Mouse (Mus musculus) stomach, embryonic 14.5 days (tissue): Measurements from ENCODE around the gene Smpd2. TPM values are rescaled to one million over a fixed set of nuclear protein-coding genes. Genes with fewer than 3 reads are reported as not detected.
A peak's percentile ranks its signal among the peaks of the same experiment; 100 is the strongest.

Experiments
- ATAC-seq: fragments of 200-750 bp; cut with Nextera tagmentation; 2 replicates; pipeline ENCODE4 v1.8.0; 2017; ENCODE audit warnings: low read depth, moderate TSS enrichment; ENCODE audit not compliant: insufficient number of reproducible peaks, insufficient read depth, low FRiP score
- H3K27ac ChIP-seq: fragments of 300-500 bp; sonication (generic); 2 replicates; pipeline ENCODE4 v1.5.1; 2014; ENCODE audit warnings: mild to moderate bottlenecking, low read length, moderate library complexity, mixed read lengths
- H3K27me3 ChIP-seq: fragments of 300-500 bp; sonication (generic); 2 replicates; pipeline ENCODE4 v1.6.1; 2014; ENCODE audit warnings: low read length, control low read depth, mixed read lengths; ENCODE audit not compliant: control insufficient read depth, insufficient read depth
- H3K36me3 ChIP-seq: fragments of 300-500 bp; sonication (generic); 2 replicates; pipeline ENCODE4 v1.6.1; 2014; ENCODE audit warnings: mild to moderate bottlenecking, control low read depth, low read length, moderate library complexity, mixed read lengths; ENCODE audit not compliant: control insufficient read depth, insufficient read depth
- H3K4me1 ChIP-seq: fragments of 300-500 bp; sonication (generic); 2 replicates; pipeline ENCODE4 v1.6.1; 2014; ENCODE audit warnings: low read length, control low read depth, mixed read lengths; ENCODE audit not compliant: control insufficient read depth, insufficient read depth
- H3K4me2 ChIP-seq: fragments of 300-500 bp; sonication (generic); replicated peaks from 2 replicates; pipeline ENCODE4 v1.6.1; 2014; ENCODE audit warnings: low read depth, low read length, control low read depth
- H3K4me3 ChIP-seq: fragments of 300-500 bp; sonication (generic); 2 replicates; pipeline ENCODE4 v1.5.1; 2014; ENCODE audit warnings: low read depth, low read length, control low read depth
- H3K9ac ChIP-seq: fragments of 300-500 bp; sonication (generic); replicated peaks from 2 replicates; pipeline ENCODE4 v1.6.1; 2014; ENCODE audit warnings: low read depth, mild to moderate bottlenecking, control low read depth, low read length, moderate library complexity, mixed read lengths
- H3K9me3 ChIP-seq: fragments of 300-500 bp; sonication (generic); 2 replicates; pipeline ENCODE4 v1.6.1; 2016; ENCODE audit warnings: low read depth, low read length, control low read depth; ENCODE audit not compliant: control insufficient read depth
- WGBS: fragments of 180-500 bp; shearing (Covaris S2); extraction: QIAGEN DNeasy Blood & Tissue Kit; methylation state at CpG from one replicate; pipeline ENCODE4 v1.1.7; 2014; 5-methylcytosine and 5-hydroxymethylcytosine counted together
- polyA plus RNA-seq: library from polyadenylated mRNA; unstranded; fragments of >200 nt; fragmentation: Nextera tagmentation; extraction: Ambion mirVana; gene quantifications from 2 replicates; pipeline ENCODE4 v1.2.1, GENCODE M21; 2014

Smpd2 gene
- polyA plus RNA-seq, 1 experiment from 2014 or later: 59.6 TPM

DNA sequence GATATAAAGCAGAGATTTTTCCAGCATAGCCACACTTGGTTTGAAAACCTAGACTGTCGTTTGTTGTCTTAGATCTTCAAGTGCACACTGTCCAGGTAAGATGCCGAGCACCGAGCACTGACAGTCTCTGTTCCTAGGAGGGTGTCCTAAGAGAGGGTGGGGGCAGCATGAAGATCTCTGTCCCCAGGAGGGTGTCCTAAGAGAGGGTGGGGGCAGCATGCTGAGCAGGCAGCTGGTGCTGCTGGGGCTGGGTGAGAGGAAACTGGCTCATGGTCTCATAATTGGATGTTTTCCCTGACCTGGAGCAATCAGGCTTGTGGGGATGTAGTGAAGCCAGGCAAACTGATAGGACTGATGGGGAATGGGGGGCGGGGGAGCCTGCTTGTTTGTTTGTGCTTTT lies 30.2 kb downstream of the Smpd2 start:
- Histone ChIP-seq H3K4me2 (no peak overlapping the region), H3K36me3 (peaks cover 42% of the 10 kb centered on the region), H3K27ac (no peak overlapping the region), H3K27me3 (no peaks in the 10 kb centered on the region), H3K4me3 (no peak overlapping the region), H3K4me1 (no peaks in the 10 kb centered on the region), H3K9me3 (no peaks in the 10 kb centered on the region), H3K9ac (no peak overlapping the region)
- 82% methylated on average over 4 of the region's 4 CpGs for WGBS
- no peak for ATAC-seq

- 95% methylated on average over 3 of the region's 3 CpGs for WGBS
- Histone ChIP-seq H3K4me1 (peaks cover 15% of the 10 kb centered on the region; the same call in 1 of the 2 replicates), H3K4me2 (no peak overlapping the region), H3K36me3 (peaks cover 18% of the 10 kb centered on the region), H3K27ac (no peak overlapping the region), H3K4me3 (no peak overlapping the region), H3K27me3 (no peaks in the 10 kb centered on the region), H3K9me3 (no peaks in the 10 kb centered on the region), H3K9ac (no peak overlapping the region)
- ATAC-seq: no peak
Observed at GRCm38 (mm10) chr10:41452791-41453190, 37.4 kb downstream of the Smpd2 start.

GRCm38 (mm10) chr10:41451656-41452055 lies 38.5 kb downstream of the Smpd2 start:
- Histone ChIP-seq H3K4me1 (peaks cover 15% of the 10 kb centered on the region; the same call in 1 of the 2 replicates), H3K9me3 (no peaks in the 10 kb centered on the region), H3K27me3 (no peaks in the 10 kb centered on the region), H3K4me2 (no peak overlapping the region), H3K4me3 (no peak overlapping the region), H3K36me3 (peaks cover 15% of the 10 kb centered on the region), H3K27ac (no peak overlapping the region), H3K9ac (no peak overlapping the region)
- ATAC-seq: no peak
- 90% methylated on average over 9 of the region's 9 CpGs for WGBS

DNA sequence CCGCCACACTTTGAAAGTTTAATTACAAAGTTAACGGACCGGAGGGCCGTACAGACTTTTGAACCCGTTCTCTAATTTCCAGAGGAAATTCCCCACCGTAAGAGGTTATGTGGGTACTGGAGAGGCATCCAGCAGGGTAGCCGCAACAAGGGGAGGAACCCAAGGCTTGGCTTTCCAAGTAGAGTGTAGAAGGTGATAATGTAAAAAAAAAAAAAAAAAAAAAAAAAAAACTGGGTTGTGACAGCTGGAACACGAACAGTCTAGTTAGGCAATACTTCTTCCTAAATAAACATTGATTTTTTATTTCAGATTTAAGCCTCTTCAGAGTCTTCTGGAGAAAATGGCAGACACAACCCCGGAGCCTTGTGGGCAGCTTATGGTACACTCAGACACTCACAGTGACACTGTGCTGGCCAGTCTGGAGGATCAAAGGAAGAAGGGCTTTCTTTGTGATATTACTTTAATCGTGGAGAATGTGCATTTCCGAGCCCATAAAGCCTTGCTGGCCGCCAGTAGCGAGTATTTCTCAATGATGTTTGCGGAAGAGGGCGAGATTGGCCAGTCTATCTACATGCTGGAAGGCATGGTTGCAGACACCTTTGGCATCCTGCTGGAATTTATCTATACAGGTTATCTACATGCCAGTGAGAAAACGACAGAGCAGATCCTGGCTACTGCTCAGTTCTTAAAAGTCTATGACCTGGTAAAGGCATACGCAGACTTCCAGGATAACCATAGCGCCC lies 39.2 kb downstream of the Smpd2 start:
- WGBS: 52% methylated on average over 18 of the region's 18 CpGs
- no peak overlapping the region; the same call in 1 of the 2 replicates for H3K27ac ChIP-seq
- H3K9ac ChIP-seq: peak overlapping the region; percentile 71
- ATAC-seq: no peak
- peak overlapping the region; percentile 58 for H3K4me2 ChIP-seq
- H3K27me3 ChIP-seq: no peaks in the 10 kb centered on the region
- H3K9me3 ChIP-seq: no peaks in the 10 kb centered on the region
- peaks cover 8% of the 10 kb centered on the region; the same call in 1 of the 2 replicates for H3K36me3 ChIP-seq
- peaks cover 15% of the 10 kb centered on the region; the same call in 1 of the 2 replicates for H3K4me1 ChIP-seq
- H3K4me3 ChIP-seq: peak overlapping the region; percentile 87

DNA sequence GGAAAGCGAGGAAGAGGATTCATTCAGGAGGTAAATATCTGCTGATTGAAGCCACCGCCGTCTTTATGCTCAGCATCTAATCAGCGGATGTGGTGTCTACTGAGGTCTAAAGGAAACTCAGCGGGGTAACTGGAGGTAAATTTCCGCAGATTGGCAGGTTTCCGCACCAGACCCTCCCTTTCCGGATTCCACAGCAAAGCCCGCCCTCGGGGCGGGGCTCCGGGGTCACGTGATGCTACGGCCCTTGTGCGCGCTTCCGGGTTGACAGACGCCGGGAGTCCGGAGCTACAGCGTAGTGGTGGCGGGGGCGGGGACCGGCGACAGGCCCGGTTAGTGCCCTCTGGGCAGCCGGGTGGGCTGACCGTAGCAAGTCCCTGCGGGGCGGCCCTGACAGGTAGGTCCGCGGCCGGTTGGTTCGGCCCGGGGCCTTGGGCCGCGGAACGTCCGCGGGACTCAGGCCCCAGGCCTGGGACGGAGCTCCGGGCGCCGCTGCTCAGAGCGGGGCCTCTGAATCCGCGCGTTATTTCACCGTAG lies 40.0 kb downstream of the Smpd2 start, which contains the start of gene Zbtb24:
TSS of gene Zbtb24 (plus strand) at position 247 of the 534 bp plus-strand sequence.
- peaks cover 15% of the 10 kb centered on the region; the same call in 1 of the 2 replicates for H3K4me1 ChIP-seq
- H3K27ac ChIP-seq: peak within 1 kb of the TSS; percentile 66; the same call in 1 of the 2 replicates
- peak within 1 kb of the TSS; percentile 58 for H3K4me2 ChIP-seq
- H3K9ac ChIP-seq: peak within 1 kb of the TSS; percentile 71
- peak; percentile 97 for ATAC-seq
- H3K4me3 ChIP-seq: peak within 1 kb of the TSS; percentile 87
- H3K9me3 ChIP-seq: no peaks in the 10 kb centered on the region
- 0 out of 2 replicates have a peak, but pooled peaks cover 2% of the 10 kb centered on the region for H3K36me3 ChIP-seq
- H3K27me3 ChIP-seq: no peaks in the 10 kb centered on the region
- under 1% methylated on average over 49 of the region's 49 CpGs for WGBS

- peak overlapping the region; percentile 87 for H3K4me3 ChIP-seq
- ATAC-seq: 0 out of 2 replicates have a peak, but pooled peaks have one; percentile 24
- H3K4me2 ChIP-seq: peak overlapping the region; percentile 58
- H3K27me3 ChIP-seq: no peaks in the 10 kb centered on the region
- WGBS: 15% methylated on average over 14 of the region's 14 CpGs
- peaks cover 15% of the 10 kb centered on the region; the same call in 1 of the 2 replicates for H3K4me1 ChIP-seq
- 0 out of 2 replicates have a peak, but pooled peaks cover 2% of the 10 kb centered on the region for H3K36me3 ChIP-seq
- peak overlapping the region; percentile 71 for H3K9ac ChIP-seq
- no peaks in the 10 kb centered on the region for H3K9me3 ChIP-seq
- H3K27ac ChIP-seq: peak overlapping the region; percentile 66; the same call in 1 of the 2 replicates
Observed at GRCm38 (mm10) chr10:41449684-41450083, 40.5 kb downstream of the Smpd2 start.

- H3K27ac ChIP-seq: no peak overlapping the region
- H3K36me3 ChIP-seq: no peaks in the 10 kb centered on the region
- H3K4me1 ChIP-seq: peaks cover 15% of the 10 kb centered on the region; the same call in 1 of the 2 replicates
- H3K4me3 ChIP-seq: no peak overlapping the region
- ATAC-seq: no peak
- 89% methylated on average over 1 of the region's 1 CpGs for WGBS
- no peaks in the 10 kb centered on the region for H3K9me3 ChIP-seq
- H3K27me3 ChIP-seq: no peaks in the 10 kb centered on the region
- H3K9ac ChIP-seq: no peak overlapping the region
- no peak overlapping the region for H3K4me2 ChIP-seq
Observed at GRCm38 (mm10) chr10:41448216-41448615, 42.0 kb downstream of the Smpd2 start.
